Mouse (Mus musculus): Measurements from ENCODE around the gene Plac1.

Gene Plac1

GRCm38 (mm10) chrX:53204690-53205311 lies 35.1 kb downstream of the Plac1 start:
- no peak for ATAC-seq (ENCODE audit: insufficient number of reproducible peaks, low FRiP score, low TSS enrichment)

- ATAC-seq (ENCODE audit: insufficient number of reproducible peaks, low FRiP score, low TSS enrichment) = no peak
These were observed 38.3 kb downstream of the Plac1 start for GRCm38 (mm10) chrX:53201616-53202015.

- ATAC-seq (ENCODE audit: insufficient number of reproducible peaks, low FRiP score, low TSS enrichment) = no peak
These were observed 42.2 kb downstream of the Plac1 start for GRCm38 (mm10) chrX:53197681-53198080.

- no peak for ATAC-seq (ENCODE audit: insufficient number of reproducible peaks, low FRiP score, low TSS enrichment)
These were observed 43.5 kb downstream of the Plac1 start for GRCm38 (mm10) chrX:53196392-53196791.

GRCm38 (mm10) chrX:53188692-53189091 lies 51.2 kb downstream of the Plac1 start:
- ATAC-seq (ENCODE audit: insufficient number of reproducible peaks, low FRiP score, low TSS enrichment) = no peak

GRCm38 (mm10) chrX:53179801-53180200 lies 60.1 kb downstream of the Plac1 start:
- ATAC-seq (ENCODE audit: insufficient number of reproducible peaks, low FRiP score, low TSS enrichment) = no peak

GRCm38 (mm10) chrX:53176296-53176695 lies 63.6 kb downstream of the Plac1 start:
- ATAC-seq (ENCODE audit: insufficient number of reproducible peaks, low FRiP score, low TSS enrichment) = no peak

GRCm38 (mm10) chrX:53168623-53169022 lies 71.3 kb downstream of the Plac1 start:
- no peak for ATAC-seq (ENCODE audit: insufficient number of reproducible peaks, low FRiP score, low TSS enrichment)

GRCm38 (mm10) chrX:53166901-53167525 lies 72.9 kb downstream of the Plac1 start:
- ATAC-seq (ENCODE audit: insufficient number of reproducible peaks, low FRiP score, low TSS enrichment) = no peak

- ATAC-seq (ENCODE audit: insufficient number of reproducible peaks, low FRiP score, low TSS enrichment) = no peak
These were observed 73.5 kb downstream of the Plac1 start for GRCm38 (mm10) chrX:53166251-53166900.

- no peak for ATAC-seq (ENCODE audit: insufficient number of reproducible peaks, low FRiP score, low TSS enrichment)
These were observed 77.3 kb downstream of the Plac1 start for GRCm38 (mm10) chrX:53162589-53162988.

- no peak for ATAC-seq (ENCODE audit: insufficient number of reproducible peaks, low FRiP score, low TSS enrichment)
These were observed 78.3 kb downstream of the Plac1 start for GRCm38 (mm10) chrX:53161583-53161982.

- ATAC-seq (ENCODE audit: insufficient number of reproducible peaks, low FRiP score, low TSS enrichment) = no peak
These were observed 78.8 kb downstream of the Plac1 start for GRCm38 (mm10) chrX:53161115-53161514.

- ATAC-seq (ENCODE audit: insufficient number of reproducible peaks, low FRiP score, low TSS enrichment) = no peak
These were observed 91.9 kb downstream of the Plac1 start for GRCm38 (mm10) chrX:53148039-53148438.

- no peak for ATAC-seq (ENCODE audit: insufficient number of reproducible peaks, low FRiP score, low TSS enrichment)
These were observed 93.5 kb downstream of the Plac1 start for GRCm38 (mm10) chrX:53146389-53146917.

GRCm38 (mm10) chrX:53139641-53140040 lies 100.3 kb downstream of the Plac1 start:
- no peak for ATAC-seq (ENCODE audit: insufficient number of reproducible peaks, low FRiP score, low TSS enrichment)

- no peak for ATAC-seq (ENCODE audit: insufficient number of reproducible peaks, low FRiP score, low TSS enrichment)
These were observed 102.8 kb downstream of the Plac1 start for GRCm38 (mm10) chrX:53137066-53137465.

- ATAC-seq (ENCODE audit: insufficient number of reproducible peaks, low FRiP score, low TSS enrichment) = no peak
These were observed 110.4 kb downstream of the Plac1 start for GRCm38 (mm10) chrX:53129501-53129900.

GRCm38 (mm10) chrX:53126492-53127033 lies 113.3 kb downstream of the Plac1 start:
- no peak for ATAC-seq (ENCODE audit: insufficient number of reproducible peaks, low FRiP score, low TSS enrichment)

- no peak for ATAC-seq (ENCODE audit: insufficient number of reproducible peaks, low FRiP score, low TSS enrichment)
These were observed 114.0 kb downstream of the Plac1 start for GRCm38 (mm10) chrX:53125838-53126467.

GRCm38 (mm10) chrX:53123562-53123961 lies 116.3 kb downstream of the Plac1 start:
- no peak for ATAC-seq (ENCODE audit: insufficient number of reproducible peaks, low FRiP score, low TSS enrichment)
